Mouse (Mus musculus): ENCODE measurements around the gene Triobp. TPM values are rescaled to one million over a fixed set of nuclear protein-coding genes. Genes with fewer than 3 reads are reported as not detected.
A peak's percentile ranks its signal among the peaks of the same experiment; 100 is the strongest.

Gene Triobp
- total and polyA plus RNA-seq, 2 experiments from 2014 or later: 19.1 to 45.3 TPM

DNA sequence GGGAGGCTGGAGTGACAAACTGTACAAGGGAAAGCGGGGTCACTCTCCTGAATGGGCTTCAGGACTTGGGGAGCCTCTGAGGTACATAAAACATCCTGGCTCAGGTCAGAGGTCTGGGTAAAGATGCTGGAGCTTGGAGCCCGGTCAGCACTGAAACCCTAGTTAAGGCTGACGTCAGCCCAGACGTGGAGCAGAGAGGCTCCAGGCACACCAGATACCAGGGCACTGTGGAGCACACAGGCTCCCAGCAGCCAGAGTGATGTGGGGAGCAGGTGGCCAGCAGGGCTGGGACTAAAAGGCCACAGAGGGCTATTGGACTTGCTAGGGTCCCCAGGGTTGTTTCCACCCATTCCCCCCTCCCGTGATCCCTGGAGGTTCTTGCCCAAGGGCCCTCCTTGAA, 62.2 kb downstream of the Triobp start:
- no peak for DNase-seq (ENCODE audit: low spot score)
- H3K4me3 ChIP-seq (ENCODE audit: low read depth, low read length): no peak overlapping the region
- H3K36me3 ChIP-seq (replicated peaks; ENCODE audit: control insufficient read depth, insufficient read depth, low read length): peaks cover 21% of the 10 kb centered on the region
- no peaks in the 10 kb centered on the region for H3K4me1 ChIP-seq (ENCODE audit: control insufficient read depth, insufficient read depth)
- H3K9me3 ChIP-seq (replicated peaks; ENCODE audit: control insufficient read depth, low read length): no peaks in the 10 kb centered on the region
- 63% methylated on average over 5 of the region's 5 CpGs for WGBS
- no peak for ATAC-seq (ENCODE audit: insufficient read depth, low read depth)
- TF ChIP-seq EP300 (IDR thresholded peaks at IDR 0.05; ENCODE audit: low read depth) (no peak), CTCF (IDR thresholded peaks at IDR 0.05; ENCODE audit: low read depth) (no peak)
- no peak overlapping the region for H3K4me2 ChIP-seq (ENCODE audit: low read depth, low read length)
- H3K27ac ChIP-seq (ENCODE audit: low read depth): no peak overlapping the region
- H3K27me3 ChIP-seq (ENCODE audit: control insufficient read depth, insufficient read depth, low read length): no peaks in the 10 kb centered on the region
- no peak overlapping the region for H3K9ac ChIP-seq (replicated peaks; ENCODE audit: low read depth, low read length)

DNA sequence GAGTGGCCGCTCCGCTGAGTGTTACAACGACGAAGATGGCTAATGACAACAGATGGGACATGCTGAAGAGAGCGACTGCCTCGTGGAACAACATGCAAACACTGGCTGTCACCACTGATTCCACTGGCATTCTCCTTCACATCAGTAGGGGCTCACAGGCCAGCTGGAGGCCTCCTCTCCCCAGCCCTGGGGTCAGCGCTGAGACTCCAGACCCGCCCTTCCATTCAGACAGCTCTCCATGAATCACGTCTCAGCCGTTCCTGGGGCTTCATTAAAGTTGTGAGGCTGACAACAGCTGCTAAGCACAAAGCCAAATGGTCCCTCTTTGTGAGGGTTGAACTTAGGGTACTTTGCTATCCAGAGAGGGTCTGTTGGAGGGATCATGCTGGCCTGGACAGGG, 64.0 kb downstream of the Triobp start:
- H3K9me3 ChIP-seq (replicated peaks; ENCODE audit: control insufficient read depth, low read length): no peaks in the 10 kb centered on the region
- H3K9ac ChIP-seq (replicated peaks; ENCODE audit: low read depth, low read length): no peak overlapping the region
- no peak overlapping the region for H3K4me2 ChIP-seq (ENCODE audit: low read depth, low read length)
- DNase-seq (ENCODE audit: low spot score) (no peak), ATAC-seq (ENCODE audit: insufficient read depth, low read depth) (no peak)
- peaks cover 5% of the 10 kb centered on the region; the same call in 1 of the 2 replicates for H3K36me3 ChIP-seq (replicated peaks; ENCODE audit: control insufficient read depth, insufficient read depth, low read length)
- no peak overlapping the region for H3K27ac ChIP-seq (ENCODE audit: low read depth)
- no peak for TF ChIP-seq CTCF (IDR thresholded peaks at IDR 0.05; ENCODE audit: low read depth)
- TF ChIP-seq EP300 (IDR thresholded peaks at IDR 0.05; ENCODE audit: low read depth): no peak
- no peaks in the 10 kb centered on the region for H3K4me1 ChIP-seq (ENCODE audit: control insufficient read depth, insufficient read depth)
- H3K4me3 ChIP-seq (ENCODE audit: low read depth, low read length): no peak overlapping the region
- WGBS: 61% methylated on average over 10 of the region's 10 CpGs
- no peaks in the 10 kb centered on the region for H3K27me3 ChIP-seq (ENCODE audit: control insufficient read depth, insufficient read depth, low read length)

DNA sequence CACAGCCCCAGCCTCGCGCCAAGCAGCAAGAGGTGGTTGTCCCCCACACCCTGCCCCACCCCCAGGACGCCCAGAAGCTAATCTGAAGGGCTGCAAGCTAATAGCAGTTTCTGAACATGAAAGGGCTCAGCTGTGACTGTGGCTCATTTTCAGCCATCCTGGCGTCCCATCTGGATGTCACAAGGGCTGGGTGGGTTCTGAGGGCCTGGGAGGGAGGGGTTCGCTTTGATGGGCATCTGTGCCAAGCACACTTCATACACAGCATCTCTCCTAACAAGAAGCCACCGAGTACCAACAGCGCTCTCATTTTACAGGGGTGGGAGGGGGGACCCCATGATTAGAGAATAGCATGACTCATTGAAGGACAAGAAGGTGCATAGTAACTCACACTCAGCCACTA, 65.9 kb downstream of the Triobp start:
- DNase-seq (ENCODE audit: low spot score) (no peak), ATAC-seq (ENCODE audit: insufficient read depth, low read depth) (no peak)
- Histone ChIP-seq H3K9me3 (replicated peaks; ENCODE audit: control insufficient read depth, low read length) (no peaks in the 10 kb centered on the region), H3K4me1 (ENCODE audit: control insufficient read depth, insufficient read depth) (no peaks in the 10 kb centered on the region), H3K27ac (ENCODE audit: low read depth) (no peak overlapping the region), H3K4me2 (ENCODE audit: low read depth, low read length) (no peak overlapping the region), H3K9ac (replicated peaks; ENCODE audit: low read depth, low read length) (no peak overlapping the region), H3K36me3 (replicated peaks; ENCODE audit: control insufficient read depth, insufficient read depth, low read length) (no peaks in the 10 kb centered on the region), H3K27me3 (ENCODE audit: control insufficient read depth, insufficient read depth, low read length) (no peaks in the 10 kb centered on the region), H3K4me3 (ENCODE audit: low read depth, low read length) (no peak overlapping the region)
- 67% methylated on average over 7 of the region's 7 CpGs for WGBS
- no peak for TF ChIP-seq CTCF (IDR thresholded peaks at IDR 0.05; ENCODE audit: low read depth)
- TF ChIP-seq EP300 (IDR thresholded peaks at IDR 0.05; ENCODE audit: low read depth): no peak

DNA sequence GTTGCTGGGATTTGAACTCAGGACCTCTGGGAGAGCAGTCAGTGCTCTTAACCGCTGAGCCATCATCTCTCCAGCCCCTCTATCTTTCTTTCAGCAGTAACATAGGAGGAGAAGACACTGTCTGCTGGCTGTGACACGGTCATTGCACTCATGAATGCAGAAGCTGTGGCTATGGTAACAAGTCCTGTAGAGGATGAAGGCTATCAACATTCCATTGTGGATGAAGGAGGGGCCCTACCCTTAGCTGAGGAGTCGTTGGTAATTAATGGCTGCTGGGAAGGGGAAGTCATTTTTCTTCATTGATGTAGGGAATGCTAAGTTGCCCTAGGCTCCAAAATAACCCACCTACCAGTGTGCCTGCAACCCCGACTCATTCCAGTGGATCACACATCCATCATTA, 70.7 kb downstream of the Triobp start:
- 38% methylated on average over 4 of the region's 4 CpGs for WGBS
- H3K4me3 ChIP-seq (ENCODE audit: low read depth, low read length): no peak overlapping the region

DNA sequence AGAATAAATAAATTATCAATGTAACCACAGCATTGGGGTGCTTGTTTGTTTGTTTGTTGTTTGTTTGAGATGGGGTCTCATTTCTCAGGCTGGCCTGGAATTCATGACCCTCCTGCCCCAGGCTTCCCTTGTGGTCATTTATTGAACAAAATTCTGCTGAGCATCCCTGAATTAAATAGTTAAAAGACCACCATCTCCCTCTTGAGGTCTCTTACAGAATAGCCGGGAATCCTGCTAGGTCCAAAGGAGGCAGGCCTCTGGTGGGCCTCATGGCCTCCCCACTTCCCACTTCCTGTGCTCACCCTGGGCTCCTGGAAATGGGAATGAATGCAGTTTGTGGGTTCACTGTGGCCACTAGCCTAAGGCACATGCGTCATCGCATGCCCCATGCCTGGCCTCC, 71.4 kb downstream of the Triobp start:
- Histone ChIP-seq H3K27me3 (ENCODE audit: control insufficient read depth, insufficient read depth, low read length) (no peaks in the 10 kb centered on the region), H3K4me3 (ENCODE audit: low read depth, low read length) (no peak overlapping the region), H3K27ac (ENCODE audit: low read depth) (no peak overlapping the region), H3K4me2 (ENCODE audit: low read depth, low read length) (no peak overlapping the region), H3K4me1 (ENCODE audit: control insufficient read depth, insufficient read depth) (no peaks in the 10 kb centered on the region), H3K36me3 (replicated peaks; ENCODE audit: control insufficient read depth, insufficient read depth, low read length) (no peaks in the 10 kb centered on the region), H3K9ac (replicated peaks; ENCODE audit: low read depth, low read length) (no peak overlapping the region), H3K9me3 (replicated peaks; ENCODE audit: control insufficient read depth, low read length) (no peaks in the 10 kb centered on the region)
- no peak for DNase-seq (ENCODE audit: low spot score)
- TF ChIP-seq CTCF (IDR thresholded peaks at IDR 0.05; ENCODE audit: low read depth) (peak; percentile 24; the same call in 1 of the 2 replicates), EP300 (IDR thresholded peaks at IDR 0.05; ENCODE audit: low read depth) (no peak)
- WGBS: 59% methylated on average over 3 of the region's 3 CpGs
- no peak for ATAC-seq (ENCODE audit: insufficient read depth, low read depth)

More for the DNA sequence above, 70.7 kb downstream of the Triobp start:
- no peaks in the 10 kb centered on the region for H3K36me3 ChIP-seq (replicated peaks; ENCODE audit: control insufficient read depth, insufficient read depth, low read length)
- H3K27me3 ChIP-seq (ENCODE audit: control insufficient read depth, insufficient read depth, low read length): no peaks in the 10 kb centered on the region
- no peaks in the 10 kb centered on the region for H3K9me3 ChIP-seq (replicated peaks; ENCODE audit: control insufficient read depth, low read length)
- no peak overlapping the region for H3K4me2 ChIP-seq (ENCODE audit: low read depth, low read length)
- ATAC-seq (ENCODE audit: insufficient read depth, low read depth): no peak
- DNase-seq (ENCODE audit: low spot score): no peak
- H3K27ac ChIP-seq (ENCODE audit: low read depth): no peak overlapping the region
- H3K9ac ChIP-seq (replicated peaks; ENCODE audit: low read depth, low read length): no peak overlapping the region
- TF ChIP-seq EP300 (IDR thresholded peaks at IDR 0.05; ENCODE audit: low read depth) (no peak), CTCF (IDR thresholded peaks at IDR 0.05; ENCODE audit: low read depth) (no peak)
- H3K4me1 ChIP-seq (ENCODE audit: control insufficient read depth, insufficient read depth): no peaks in the 10 kb centered on the region

DNA sequence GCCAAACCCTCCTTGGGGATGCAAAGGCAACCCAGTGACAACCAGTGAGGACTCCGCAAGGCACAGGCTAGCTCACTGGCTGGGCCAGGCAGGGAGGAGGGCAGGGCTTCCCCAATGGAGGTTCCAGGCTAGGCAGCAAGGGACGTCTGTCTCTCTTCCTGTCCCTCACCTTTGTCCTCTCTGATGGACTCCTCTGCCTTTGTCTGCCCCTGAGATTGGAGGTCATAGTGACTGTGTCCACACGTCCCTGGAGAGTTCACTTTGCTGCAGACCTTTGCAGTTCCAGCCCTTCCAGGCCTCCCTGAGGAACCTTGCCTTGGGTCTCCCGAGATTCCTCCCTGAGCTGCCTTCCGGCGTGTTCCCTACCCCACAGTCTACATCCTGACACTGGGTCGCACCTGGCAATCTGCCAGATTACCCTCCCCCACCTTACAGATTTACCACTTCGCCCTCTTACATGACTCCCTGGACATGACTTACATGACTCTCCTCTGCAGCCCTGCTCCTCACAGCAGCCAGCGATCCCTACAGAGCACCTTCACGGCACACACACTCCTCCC, 75.2 kb downstream of the Triobp start:
- TF ChIP-seq CTCF (IDR thresholded peaks at IDR 0.05; ENCODE audit: low read depth): no peak
- no peak for TF ChIP-seq EP300 (IDR thresholded peaks at IDR 0.05; ENCODE audit: low read depth)
- no peaks in the 10 kb centered on the region for H3K9me3 ChIP-seq (replicated peaks; ENCODE audit: control insufficient read depth, low read length)
- no peaks in the 10 kb centered on the region for H3K27me3 ChIP-seq (ENCODE audit: control insufficient read depth, insufficient read depth, low read length)
- no peak overlapping the region for H3K27ac ChIP-seq (ENCODE audit: low read depth)
- H3K36me3 ChIP-seq (replicated peaks; ENCODE audit: control insufficient read depth, insufficient read depth, low read length): no peaks in the 10 kb centered on the region
- WGBS: 45% methylated on average over 10 of the region's 10 CpGs
- H3K4me2 ChIP-seq (ENCODE audit: low read depth, low read length): no peak overlapping the region
- peaks cover 10% of the 10 kb centered on the region; the same call in 1 of the 2 replicates for H3K4me1 ChIP-seq (ENCODE audit: control insufficient read depth, insufficient read depth)
- ATAC-seq (ENCODE audit: insufficient read depth, low read depth): 0 out of 2 replicates have a peak, but pooled peaks have one; percentile 9
- H3K9ac ChIP-seq (replicated peaks; ENCODE audit: low read depth, low read length): no peak overlapping the region
- H3K4me3 ChIP-seq (ENCODE audit: low read depth, low read length): no peak overlapping the region
- no peak for DNase-seq (ENCODE audit: low spot score)

Measured in heart, postnatal 0 days (tissue).